Mouse (Mus musculus) ES-Bruce4 (cell line): ENCODE results near the gene Gm17190. TPM values are rescaled to one million over a fixed set of nuclear protein-coding genes. Genes with fewer than 3 reads are reported as not detected.

ENCODE experiments used
- H3K27ac ChIP-seq: 2 replicates; pipeline ENCODE4 v1.5.1; 2012; ENCODE audit warnings: low read length, inconsistent platforms; ENCODE audit not compliant: insufficient read depth
- H3K27me3 ChIP-seq: 2 replicates; pipeline ENCODE4 v1.6.1; 2012; ENCODE audit warnings: mild to moderate bottlenecking, low read length, inconsistent platforms; ENCODE audit not compliant: control insufficient read depth, poor library complexity, insufficient read depth, severe bottlenecking
- H3K36me3 ChIP-seq: 2 replicates; pipeline ENCODE4 v1.6.1; 2012; ENCODE audit warnings: inconsistent platforms, mild to moderate bottlenecking, low read length, moderate library complexity; ENCODE audit not compliant: control insufficient read depth, poor library complexity, insufficient read depth, severe bottlenecking
- H3K4me1 ChIP-seq: one replicate; pipeline ENCODE4 v1.8.1; 2011; ENCODE audit warnings: low read length; ENCODE audit not compliant: control insufficient read depth, insufficient read depth
- H3K4me3 ChIP-seq: 2 replicates; pipeline ENCODE4 v1.5.1; 2011; ENCODE audit warnings: low read depth, mild to moderate bottlenecking, low read length
- H3K9ac ChIP-seq: 2 replicates; pipeline ENCODE4 v1.6.1; 2012; ENCODE audit warnings: low read depth, mild to moderate bottlenecking, inconsistent platforms; ENCODE audit not compliant: poor library complexity, severe bottlenecking
- H3K9me3 ChIP-seq: replicated peaks from 2 replicates; pipeline ENCODE4 v1.6.1; 2012; ENCODE audit warnings: mild to moderate bottlenecking, low read length, inconsistent platforms; ENCODE audit not compliant: control insufficient read depth, poor library complexity, insufficient read depth, severe bottlenecking
- CTCF ChIP-seq: IDR thresholded peaks from one replicate; pipeline ENCODE4 v1.8.1; 2011; ENCODE audit warnings: low read depth, low read length
- EP300 ChIP-seq: IDR thresholded peaks from 2 replicates; pipeline ENCODE4 v1.6.1; 2011; ENCODE audit warnings: low read depth, low read length; ENCODE audit not compliant: insufficient read depth
- POLR2A ChIP-seq: IDR thresholded peaks from one replicate; pipeline ENCODE4 v1.8.1; 2011; ENCODE audit warnings: low read length; ENCODE audit not compliant: insufficient read depth
- polyA plus RNA-seq: library from polyadenylated mRNA; stranded (reverse); fragments of >200 nt; gene quantifications from 2 replicates; pipeline ENCODE4 v1.2.4, GENCODE M21; 2011; ENCODE audit warnings: low read depth; ENCODE audit not compliant: missing spikeins, insufficient read depth, insufficient read length

Gene Gm17190
- polyA plus RNA-seq, 1 experiment = 7.9 TPM

DNA sequence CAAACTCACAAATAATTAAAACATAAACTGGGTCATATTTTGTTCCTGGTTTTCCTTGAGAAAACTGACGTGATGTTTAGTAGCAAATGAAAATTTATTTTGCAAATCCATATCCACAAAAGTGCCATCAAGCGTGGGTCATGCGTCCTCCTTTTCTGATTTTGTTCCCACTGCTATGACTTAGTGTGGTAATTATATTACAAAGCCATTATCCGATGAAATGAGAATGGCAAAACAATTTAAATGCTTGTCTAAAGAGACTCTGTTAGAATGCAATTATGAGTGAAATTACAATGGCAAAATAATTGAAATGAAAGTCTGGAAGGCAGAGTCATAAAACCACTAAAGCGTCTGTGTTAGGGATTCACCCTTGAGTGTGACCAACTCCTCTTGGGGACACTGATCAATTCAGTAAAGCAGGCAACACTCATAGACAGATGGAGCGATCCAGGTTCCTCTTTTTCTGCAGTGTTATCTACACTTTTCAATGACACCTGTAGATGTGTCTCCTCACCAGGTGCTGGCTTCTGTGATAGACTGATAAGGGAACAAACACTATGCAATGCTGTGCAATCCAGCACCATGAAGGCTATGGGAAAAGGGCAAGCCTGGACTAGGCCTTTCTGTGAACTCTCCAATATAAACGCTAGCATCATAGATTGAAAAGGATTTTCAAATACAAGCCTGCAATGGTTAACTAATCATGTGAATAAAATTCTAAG is 3.9 kb downstream of the Gm17190 start:
- H3K36me3 ChIP-seq = no peaks in the 10 kb centered on the region
- H3K9ac ChIP-seq = no peak overlapping the region
- H3K9me3 ChIP-seq = no peaks in the 10 kb centered on the region
- no peaks in the 10 kb centered on the region for H3K4me1 ChIP-seq
- H3K4me3 ChIP-seq = no peak overlapping the region
- TF ChIP-seq EP300 (no peak), CTCF (no peak), POLR2A (no peak)
- no peaks in the 10 kb centered on the region for H3K27me3 ChIP-seq
- no peak overlapping the region for H3K27ac ChIP-seq

DNA sequence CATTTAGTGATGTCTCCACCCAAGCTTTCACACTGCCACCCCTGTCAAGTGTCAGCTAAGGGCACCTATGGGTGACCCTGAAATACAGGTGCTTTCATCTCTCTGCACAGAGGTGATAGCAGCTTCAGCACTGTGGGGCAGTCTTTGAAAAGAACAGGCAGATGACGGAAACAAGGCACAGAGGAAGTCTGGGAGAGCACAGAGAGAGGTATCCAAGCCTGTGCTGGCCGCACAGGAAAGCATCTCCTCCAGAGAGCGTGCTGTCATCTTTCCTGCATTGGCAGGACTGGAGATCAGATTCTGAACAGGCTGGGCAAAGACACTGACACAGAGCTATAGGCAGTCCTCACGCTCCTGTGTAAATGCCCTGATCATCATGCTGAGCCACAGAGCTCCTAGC is 9.1 kb downstream of the Gm17190 start:
- TF ChIP-seq POLR2A (no peak), CTCF (no peak), EP300 (no peak)
- Histone ChIP-seq H3K9ac (no peak overlapping the region), H3K4me1 (no peaks in the 10 kb centered on the region), H3K9me3 (no peaks in the 10 kb centered on the region), H3K27me3 (no peaks in the 10 kb centered on the region), H3K4me3 (no peak overlapping the region), H3K36me3 (no peaks in the 10 kb centered on the region), H3K27ac (no peak overlapping the region)

DNA sequence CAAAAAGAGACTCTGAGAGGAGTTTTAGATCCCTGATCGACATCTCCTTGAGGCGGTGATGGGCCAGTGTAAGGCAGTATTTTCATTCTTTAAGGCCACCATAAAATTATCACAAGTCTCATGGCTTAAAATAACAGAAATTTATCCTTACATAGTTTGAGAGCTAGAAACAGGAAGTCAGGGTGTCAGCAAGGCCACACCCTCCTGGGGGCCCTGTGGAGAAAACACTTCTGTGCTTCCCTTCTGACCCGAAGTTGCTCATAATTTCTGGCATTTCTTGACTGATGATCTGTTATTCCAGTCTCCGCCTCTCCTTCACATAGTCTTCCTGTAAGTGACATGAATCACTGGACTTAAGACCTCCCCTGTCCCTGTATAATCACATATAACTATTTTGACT is 24.5 kb downstream of the Gm17190 start:
- no peaks in the 10 kb centered on the region for H3K27me3 ChIP-seq
- H3K27ac ChIP-seq = no peak overlapping the region
- no peak overlapping the region for H3K9ac ChIP-seq
- H3K9me3 ChIP-seq = no peaks in the 10 kb centered on the region
- TF ChIP-seq CTCF (no peak), EP300 (no peak), POLR2A (no peak)
- H3K4me1 ChIP-seq = no peaks in the 10 kb centered on the region
- no peaks in the 10 kb centered on the region for H3K36me3 ChIP-seq
- H3K4me3 ChIP-seq = no peak overlapping the region

GRCm38 (mm10) chr13:96110767-96111166 is 28.9 kb downstream of the Gm17190 start:
- no peak overlapping the region for H3K27ac ChIP-seq
- no peaks in the 10 kb centered on the region for H3K4me1 ChIP-seq
- H3K36me3 ChIP-seq = no peaks in the 10 kb centered on the region
- H3K27me3 ChIP-seq = no peaks in the 10 kb centered on the region
- TF ChIP-seq CTCF (no peak), POLR2A (no peak), EP300 (no peak)
- H3K9me3 ChIP-seq = no peaks in the 10 kb centered on the region
- H3K4me3 ChIP-seq = no peak overlapping the region
- no peak overlapping the region for H3K9ac ChIP-seq

DNA sequence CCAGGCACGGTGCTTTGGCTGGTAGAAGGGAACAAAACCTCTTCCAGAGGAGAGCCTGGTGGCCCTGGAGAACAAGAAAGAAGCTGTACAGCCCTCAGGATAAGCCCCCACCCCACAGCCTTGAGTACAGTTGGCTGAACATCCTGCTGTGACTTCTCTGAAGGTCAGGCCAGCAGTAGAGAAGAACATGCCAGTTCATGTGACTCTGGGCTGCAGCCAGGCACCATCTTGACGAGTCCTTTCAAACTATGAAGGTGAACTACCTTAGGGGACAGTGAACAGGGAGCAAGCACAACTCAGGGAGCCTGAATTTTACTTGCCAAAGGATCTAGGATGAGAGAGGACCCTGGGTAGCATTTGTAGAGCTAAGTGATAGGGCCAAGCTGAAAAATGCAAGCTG is 30.9 kb downstream of the Gm17190 start:
- Histone ChIP-seq H3K27me3 (no peaks in the 10 kb centered on the region), H3K4me1 (no peaks in the 10 kb centered on the region), H3K4me3 (no peak overlapping the region), H3K27ac (no peak overlapping the region), H3K36me3 (no peaks in the 10 kb centered on the region), H3K9ac (no peak overlapping the region), H3K9me3 (no peaks in the 10 kb centered on the region)
- no peak for TF ChIP-seq POLR2A
- no peak for TF ChIP-seq CTCF
- no peak for TF ChIP-seq EP300

- no peak for TF ChIP-seq POLR2A
- no peak for TF ChIP-seq EP300
- TF ChIP-seq CTCF = no peak
- Histone ChIP-seq H3K27me3 (no peaks in the 10 kb centered on the region; the same call in 1 of the 2 replicates), H3K27ac (no peak overlapping the region)
These were observed 43.2 kb downstream of the Gm17190 start for GRCm38 (mm10) chr13:96125011-96125410.

More at GRCm38 (mm10) chr13:96125011-96125410, 43.2 kb downstream of the Gm17190 start:
- no peak overlapping the region for H3K4me3 ChIP-seq
- no peaks in the 10 kb centered on the region for H3K4me1 ChIP-seq
- no peak overlapping the region for H3K9ac ChIP-seq
- H3K9me3 ChIP-seq = no peaks in the 10 kb centered on the region
- H3K36me3 ChIP-seq = no peaks in the 10 kb centered on the region
